Mouse (Mus musculus) hindbrain, embryonic 11.5 days (tissue): ENCODE measurements around the gene Amt. TPM values are rescaled to one million over a fixed set of nuclear protein-coding genes. Genes with fewer than 3 reads are reported as not detected.

Experiments used
- ATAC-seq: fragments of 200-750 bp; cut with Nextera tagmentation; 2 replicates; pipeline ENCODE4 v1.8.0; 2017; ENCODE audit warnings: mild to moderate bottlenecking, moderate TSS enrichment, moderate library complexity; ENCODE audit not compliant: low FRiP score
- DNase-seq: peaks from one replicate; pipeline ENCODE4 v3.0.0-alpha.2; 2015; ENCODE audit warnings: low spot score
- H3K27ac ChIP-seq: fragments of 300-500 bp; sonication (generic); 2 replicates; pipeline ENCODE4 v1.5.1; 2014; ENCODE audit warnings: mild to moderate bottlenecking, low read depth, low read length
- H3K27me3 ChIP-seq: fragments of 300-500 bp; sonication (generic); 2 replicates; pipeline ENCODE4 v1.6.1; 2014; ENCODE audit warnings: mild to moderate bottlenecking, low read length, moderate library complexity, mixed read lengths; ENCODE audit not compliant: control insufficient read depth, insufficient read depth
- H3K36me3 ChIP-seq: fragments of 300-500 bp; sonication (generic); 2 replicates; pipeline ENCODE4 v1.6.1; 2014; ENCODE audit warnings: mild to moderate bottlenecking, low read length, moderate library complexity, mixed read lengths; ENCODE audit not compliant: control insufficient read depth, insufficient read depth
- H3K4me1 ChIP-seq: fragments of 300-500 bp; sonication (generic); replicated peaks from 2 replicates; pipeline ENCODE4 v1.6.1; 2014; ENCODE audit warnings: low read length, mixed read lengths; ENCODE audit not compliant: control insufficient read depth, insufficient read depth
- H3K4me2 ChIP-seq: fragments of 300-500 bp; sonication (generic); replicated peaks from 2 replicates; pipeline ENCODE4 v1.6.1; 2014; ENCODE audit warnings: mild to moderate bottlenecking, low read depth, low read length
- H3K4me3 ChIP-seq: fragments of 300-500 bp; sonication (generic); 2 replicates; pipeline ENCODE4 v1.5.1; 2014; ENCODE audit warnings: low read depth, low read length
- H3K9ac ChIP-seq: fragments of 300-500 bp; sonication (generic); 2 replicates; pipeline ENCODE4 v1.6.1; 2014; ENCODE audit warnings: low read depth, low read length
- H3K9me3 ChIP-seq: fragments of 300-500 bp; sonication (generic); 2 replicates; pipeline ENCODE4 v1.6.1; 2016; ENCODE audit warnings: low read length; ENCODE audit not compliant: control insufficient read depth
- WGBS: fragments of 180-500 bp; shearing (Covaris S2); extraction: QIAGEN DNeasy Blood & Tissue Kit; methylation state at CpG from one replicate; pipeline ENCODE4 v1.1.7; 2014; 5-methylcytosine and 5-hydroxymethylcytosine counted together
- polyA plus RNA-seq: library from polyadenylated mRNA; unstranded; fragments of >200 nt; fragmentation: Nextera tagmentation; extraction: Ambion mirVana; gene quantifications from 2 replicates; pipeline ENCODE4 v1.2.1, GENCODE M21; 2014

Amt gene
- polyA plus RNA-seq, result 20.5 and 23.8 TPM in 2 replicates

DNA sequence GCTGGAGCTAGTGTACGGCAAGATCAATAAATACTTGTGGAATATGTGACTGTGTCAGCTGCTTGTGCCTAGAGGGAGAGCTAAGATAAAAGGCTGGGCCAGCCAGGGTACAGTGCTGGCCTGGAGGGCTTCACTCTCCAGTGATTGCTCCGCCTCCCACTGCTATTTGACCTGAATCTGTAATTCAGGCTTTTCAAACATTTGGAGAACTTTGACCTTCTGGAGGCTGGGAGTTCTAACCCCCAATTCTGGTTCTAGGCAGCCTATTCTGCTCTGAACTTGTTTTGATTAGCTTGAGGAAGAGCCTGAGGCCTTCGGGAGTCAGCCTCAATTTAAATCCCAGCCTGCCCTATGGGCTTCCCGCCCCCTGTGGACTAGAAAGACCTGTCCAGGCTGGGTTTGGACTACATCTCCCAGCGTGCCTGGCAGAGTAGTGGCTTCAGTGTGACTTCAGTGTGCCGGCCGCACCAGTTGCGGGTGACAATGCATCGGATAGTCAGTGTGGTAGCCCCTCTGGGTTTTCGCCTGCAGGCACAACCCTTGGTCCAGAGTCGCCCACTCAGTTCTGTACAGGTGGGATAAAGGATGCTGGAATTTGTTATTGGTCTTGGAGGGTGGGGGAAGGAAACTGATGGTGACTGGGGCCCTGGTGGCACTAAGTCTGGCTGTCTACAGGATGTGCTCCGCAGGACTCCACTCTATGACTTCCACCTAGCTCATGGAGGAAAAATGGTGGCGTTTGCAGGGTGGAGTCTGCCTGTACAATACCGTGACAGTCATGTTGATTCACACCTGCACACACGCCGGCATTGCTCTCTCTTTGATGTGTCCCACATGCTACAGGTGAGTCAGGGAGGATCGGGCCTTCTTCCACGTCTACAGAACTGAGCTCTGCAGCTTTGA is at the start of gene Amt:
TSS of gene Amt (plus strand) at position 401 of the 903 bp plus-strand sequence.
- H3K4me3 ChIP-seq, result peak within 1 kb of the TSS; percentile 27
- no peaks in the 10 kb centered on the region for H3K27me3 ChIP-seq
- peaks cover 8% of the 10 kb centered on the region; the same call in 1 of the 2 replicates for H3K4me1 ChIP-seq
- H3K9ac ChIP-seq, result peak within 1 kb of the TSS; percentile 51
- no peaks in the 10 kb centered on the region for H3K36me3 ChIP-seq
- H3K27ac ChIP-seq, result peak within 1 kb of the TSS; percentile 43; the same call in 1 of the 2 replicates
- DNase-seq, result peak; percentile 77
- no peaks in the 10 kb centered on the region for H3K9me3 ChIP-seq
- H3K4me2 ChIP-seq, result peak within 1 kb of the TSS; percentile 43
- WGBS, result 23% methylated on average over 18 of the region's 18 CpGs
- peak; percentile 85 for ATAC-seq

DNA sequence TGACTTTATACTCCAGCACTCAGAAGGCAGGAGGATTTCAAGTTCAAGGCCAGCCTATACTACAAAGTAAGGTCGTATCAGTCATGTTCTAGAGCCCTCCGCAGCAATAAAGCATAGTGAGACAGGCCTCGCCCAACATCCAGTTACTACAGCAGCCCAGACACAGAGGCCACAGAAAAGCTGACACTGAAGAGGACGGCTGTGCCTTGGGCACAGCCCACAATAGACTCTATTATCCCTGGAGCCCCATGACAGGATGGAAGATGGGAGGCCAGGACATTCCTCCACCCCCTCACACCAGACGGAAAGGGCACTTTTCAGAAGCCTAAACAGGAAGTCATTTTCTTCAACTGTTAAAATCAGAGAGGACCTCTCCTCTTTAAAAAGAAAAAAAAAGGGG is 47.7 kb upstream of the Amt start:
- no peak overlapping the region for H3K4me3 ChIP-seq
- H3K9ac ChIP-seq, result no peak overlapping the region
- ATAC-seq (no peak), DNase-seq (no peak)
- no peaks in the 10 kb centered on the region for H3K4me1 ChIP-seq
- H3K27ac ChIP-seq, result no peak overlapping the region
- H3K36me3 ChIP-seq, result no peaks in the 10 kb centered on the region
- H3K27me3 ChIP-seq, result no peaks in the 10 kb centered on the region
- 63% methylated on average over 5 of the region's 5 CpGs for WGBS
- no peaks in the 10 kb centered on the region for H3K9me3 ChIP-seq
- H3K4me2 ChIP-seq, result no peak overlapping the region

DNA sequence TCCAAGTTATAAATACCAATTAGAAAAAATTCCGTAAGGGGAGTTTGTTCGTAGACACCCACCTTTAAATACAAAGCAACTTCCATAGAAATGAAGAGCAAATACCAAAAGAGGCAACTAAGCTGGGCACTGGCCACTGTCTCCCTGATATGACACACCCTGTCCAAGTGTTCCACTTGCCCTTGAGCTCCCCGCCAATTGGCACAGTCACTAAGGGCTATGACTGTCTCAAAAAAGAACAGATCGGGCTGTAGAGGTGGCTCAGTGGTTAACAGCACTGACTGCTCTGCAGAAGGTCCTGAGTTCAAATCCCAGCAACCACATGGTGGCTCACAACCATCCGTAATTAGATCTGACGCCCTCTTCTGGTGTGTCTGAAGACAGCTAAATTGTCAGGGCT is 44.8 kb upstream of the Amt start:
- no peaks in the 10 kb centered on the region for H3K36me3 ChIP-seq
- no peak overlapping the region for H3K4me3 ChIP-seq

DNA sequence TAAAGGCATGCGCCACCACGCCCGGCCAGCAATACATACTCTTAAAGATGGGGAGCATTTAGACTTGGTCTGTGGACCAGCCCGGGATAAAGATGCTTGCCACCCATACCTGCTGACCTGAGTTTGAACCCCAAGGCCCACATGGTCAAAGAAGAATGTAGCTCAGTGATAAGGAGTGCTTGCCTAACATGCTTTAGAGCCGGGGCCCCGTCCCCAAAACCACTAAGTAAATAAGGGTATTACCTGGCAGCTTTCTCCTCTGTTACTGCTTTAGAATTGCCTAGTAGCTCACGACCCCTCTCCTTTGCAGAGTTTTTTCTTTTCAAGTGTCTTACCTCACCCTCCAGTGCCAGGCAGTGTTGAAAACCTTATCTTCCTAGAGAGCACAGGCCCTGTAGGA is 43.9 kb upstream of the Amt start:
- H3K4me1 ChIP-seq, result no peaks in the 10 kb centered on the region
- no peak for DNase-seq
- H3K9me3 ChIP-seq, result no peaks in the 10 kb centered on the region
- ATAC-seq, result no peak
- H3K36me3 ChIP-seq, result no peaks in the 10 kb centered on the region
- WGBS, result 96% methylated on average over 7 of the region's 7 CpGs
- no peak overlapping the region for H3K27ac ChIP-seq
- H3K9ac ChIP-seq, result no peak overlapping the region
- no peak overlapping the region for H3K4me3 ChIP-seq
- no peak overlapping the region for H3K4me2 ChIP-seq
- H3K27me3 ChIP-seq, result no peaks in the 10 kb centered on the region

More for the DNA sequence above, 44.8 kb upstream of the Amt start:
- no peaks in the 10 kb centered on the region for H3K9me3 ChIP-seq
- no peak for ATAC-seq
- DNase-seq, result no peak
- H3K27me3 ChIP-seq, result no peaks in the 10 kb centered on the region
- H3K9ac ChIP-seq, result no peak overlapping the region
- 94% methylated on average over 6 of the region's 6 CpGs for WGBS
- no peak overlapping the region for H3K27ac ChIP-seq
- no peaks in the 10 kb centered on the region for H3K4me1 ChIP-seq
- H3K4me2 ChIP-seq, result no peak overlapping the region

DNA sequence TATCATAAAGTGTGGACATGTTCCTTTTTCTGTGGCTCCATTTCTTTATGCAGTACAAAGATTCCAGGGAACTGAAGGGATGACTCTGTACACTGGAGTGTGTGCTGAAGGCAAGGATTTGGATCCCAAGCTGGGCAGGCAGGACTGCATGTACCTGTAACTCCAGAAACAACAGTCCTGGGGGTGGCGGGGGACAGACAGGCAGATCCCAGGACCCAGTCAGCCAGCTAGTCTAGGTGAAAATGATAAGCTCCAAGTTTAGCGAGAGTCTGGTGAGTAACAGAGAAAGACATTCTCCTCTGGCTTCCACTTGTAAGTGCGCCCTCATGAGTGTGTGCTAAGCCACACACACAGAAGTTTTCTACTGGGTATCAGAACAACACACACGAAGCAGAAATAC is 36.1 kb upstream of the Amt start:
- no peak overlapping the region for H3K27ac ChIP-seq
- H3K4me1 ChIP-seq, result no peaks in the 10 kb centered on the region
- no peak overlapping the region for H3K9ac ChIP-seq
- no peak overlapping the region for H3K4me2 ChIP-seq
- no peak overlapping the region for H3K4me3 ChIP-seq
- H3K36me3 ChIP-seq, result no peaks in the 10 kb centered on the region
- H3K9me3 ChIP-seq, result no peaks in the 10 kb centered on the region
- no peaks in the 10 kb centered on the region for H3K27me3 ChIP-seq
- ATAC-seq (no peak), DNase-seq (no peak)
- WGBS, result 90% methylated on average over 4 of the region's 4 CpGs

DNA sequence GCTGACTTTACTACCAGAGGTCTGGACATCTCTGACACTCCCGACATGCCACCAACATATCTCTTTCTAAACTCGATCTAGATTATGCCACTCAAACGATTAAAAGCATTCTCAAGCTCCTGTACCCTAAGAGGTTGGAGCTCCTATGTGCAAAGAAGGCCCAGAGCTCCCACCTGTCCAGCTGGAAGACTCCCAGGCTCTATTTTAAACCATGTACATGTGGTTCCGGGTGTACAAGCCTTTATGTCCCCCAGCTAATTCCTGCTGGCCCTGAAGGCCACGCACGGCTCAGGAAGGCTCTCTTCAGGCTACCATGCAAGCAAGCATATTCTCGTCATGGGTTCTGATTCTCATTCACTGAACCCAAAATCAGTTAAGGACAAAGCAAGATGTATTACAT is 34.8 kb upstream of the Amt start:
- Histone ChIP-seq H3K27me3 (no peaks in the 10 kb centered on the region), H3K9me3 (no peaks in the 10 kb centered on the region), H3K27ac (no peak overlapping the region), H3K4me1 (no peaks in the 10 kb centered on the region), H3K9ac (no peak overlapping the region), H3K4me2 (no peak overlapping the region), H3K36me3 (no peaks in the 10 kb centered on the region), H3K4me3 (no peak overlapping the region)
- WGBS, result 83% methylated on average over 7 of the region's 7 CpGs
- ATAC-seq, result no peak
- DNase-seq, result no peak

DNA sequence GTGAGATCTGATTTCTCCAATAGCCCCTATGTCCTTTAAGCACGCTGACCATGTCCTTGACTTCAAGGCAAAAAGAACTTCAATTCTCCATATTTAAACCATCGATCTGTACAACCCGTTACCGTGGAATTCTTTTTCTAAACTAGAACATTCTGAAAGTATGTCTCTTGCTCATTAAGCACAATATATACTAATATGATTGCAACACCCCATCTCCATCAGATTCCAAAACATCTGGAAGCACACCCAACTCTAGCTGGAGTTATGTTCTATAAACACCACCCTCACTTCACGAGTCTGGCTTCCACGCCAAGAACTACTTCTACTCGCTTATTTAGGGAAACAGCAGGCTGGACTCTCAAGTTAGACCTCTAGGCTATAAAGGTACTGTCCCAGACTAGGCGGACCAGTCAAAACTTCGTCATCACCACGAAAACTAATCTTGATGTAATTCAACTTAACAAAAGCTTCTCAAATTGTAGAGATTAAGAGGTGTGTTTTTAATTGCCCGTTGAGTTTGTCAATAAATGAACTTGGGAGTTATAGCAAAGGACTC is 34.1 kb upstream of the Amt start:
- H3K4me1 ChIP-seq, result no peaks in the 10 kb centered on the region
- no peaks in the 10 kb centered on the region for H3K9me3 ChIP-seq
- DNase-seq (peak; percentile 13), ATAC-seq (no peak)
- H3K4me3 ChIP-seq, result peak overlapping the region; percentile 87
- no peak overlapping the region for H3K27ac ChIP-seq
- H3K9ac ChIP-seq, result peak overlapping the region; percentile 87
- H3K4me2 ChIP-seq, result peak overlapping the region; percentile 80
- no peaks in the 10 kb centered on the region for H3K36me3 ChIP-seq
- WGBS, result 48% methylated on average over 11 of the region's 11 CpGs
- H3K27me3 ChIP-seq, result no peaks in the 10 kb centered on the region

DNA sequence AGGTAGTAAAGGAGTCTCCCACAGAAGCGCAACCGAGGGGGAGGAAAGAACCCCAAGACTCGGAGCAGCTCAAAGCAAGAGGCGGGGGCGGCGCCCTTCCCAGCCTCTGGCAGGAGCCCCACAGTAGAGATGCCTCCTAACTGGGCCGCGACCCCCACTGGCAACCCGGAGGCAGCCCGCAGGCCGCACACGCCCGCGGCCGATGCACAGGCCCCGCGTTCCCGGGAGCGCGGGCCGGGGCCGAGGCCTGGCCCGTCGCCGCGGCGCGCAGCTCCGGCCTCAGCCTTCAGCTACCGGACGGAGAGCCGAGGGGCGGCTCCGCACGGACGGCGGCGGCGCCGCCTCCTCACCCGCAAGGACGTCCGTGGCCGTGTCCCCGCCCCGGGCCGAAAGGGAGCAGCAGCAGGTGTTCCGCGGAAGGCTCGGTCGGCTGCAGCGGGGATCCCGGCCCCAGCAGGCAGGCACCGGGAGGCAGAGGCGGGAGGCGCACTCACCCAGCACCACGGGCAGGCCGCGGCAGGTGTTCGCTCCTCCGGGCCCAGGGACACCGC is 33.4 kb upstream of the Amt start:
- H3K27ac ChIP-seq, result peak overlapping the region; percentile 84
- under 1% methylated on average over 50 of the region's 62 CpGs for WGBS
- no peaks in the 10 kb centered on the region for H3K9me3 ChIP-seq
- no peaks in the 10 kb centered on the region for H3K4me1 ChIP-seq
- H3K4me2 ChIP-seq, result peak overlapping the region; percentile 80
- peak overlapping the region; percentile 87 for H3K4me3 ChIP-seq
- peak; percentile 61 for DNase-seq
- peak overlapping the region; percentile 87 for H3K9ac ChIP-seq
- H3K27me3 ChIP-seq, result no peaks in the 10 kb centered on the region
- H3K36me3 ChIP-seq, result no peaks in the 10 kb centered on the region
- peak; percentile 65 for ATAC-seq
